Mouse (Mus musculus): ENCODE results near the gene Rere. TPM values are rescaled to one million over a fixed set of nuclear protein-coding genes. Genes with fewer than 3 reads are reported as not detected.
A peak's percentile ranks its signal among the peaks of the same experiment; 100 is the strongest.
"Not testable (repeated sequence)": the region's sequence is repeated elsewhere in the genome, so short reads cannot be mapped to it uniquely, and the experiment has no call there.

Rere gene
- polyA plus RNA-seq, 1 experiment from 2014 or later = 22.2 TPM

DNA sequence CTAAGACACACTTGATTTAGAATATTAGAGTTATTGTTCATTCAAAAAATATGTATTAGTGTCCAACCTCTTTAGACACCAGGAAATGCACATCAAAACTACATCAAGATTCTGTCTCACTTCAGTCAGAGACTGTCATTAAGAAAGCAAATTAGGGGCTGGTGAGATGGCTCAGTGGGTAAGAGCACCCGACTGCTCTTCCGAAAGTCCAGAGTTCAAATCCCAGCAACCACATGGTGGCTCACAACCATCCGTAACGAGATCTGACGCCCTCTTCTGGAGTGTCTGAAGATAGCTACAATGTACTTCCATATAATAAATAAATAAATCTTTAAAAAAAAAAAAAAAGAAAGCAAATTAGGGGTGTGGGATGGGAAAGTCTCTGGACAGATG, 212.5 kb downstream of the Rere start:
- WGBS = 71% methylated on average over 2 of the region's 5 CpGs
- H3K4me2 ChIP-seq (ENCODE audit: low read depth, low read length); H3K36me3 ChIP-seq (ENCODE audit: control insufficient read depth, insufficient read depth, low read length); H3K9ac ChIP-seq (ENCODE audit: low read depth, low read length); H3K9me3 ChIP-seq (ENCODE audit: control insufficient read depth, low read length); H3K27me3 ChIP-seq (replicated peaks; ENCODE audit: control insufficient read depth, insufficient read depth, low read length); H3K4me3 ChIP-seq (ENCODE audit: low read length): not testable (repeated sequence)
- peak; percentile 64 for ATAC-seq
- peak overlapping the region; percentile 72 for H3K27ac ChIP-seq (ENCODE audit: low read length)
- peaks cover 21% of the 10 kb centered on the region for H3K4me1 ChIP-seq (ENCODE audit: control insufficient read depth, insufficient read depth, low read length)

DNA sequence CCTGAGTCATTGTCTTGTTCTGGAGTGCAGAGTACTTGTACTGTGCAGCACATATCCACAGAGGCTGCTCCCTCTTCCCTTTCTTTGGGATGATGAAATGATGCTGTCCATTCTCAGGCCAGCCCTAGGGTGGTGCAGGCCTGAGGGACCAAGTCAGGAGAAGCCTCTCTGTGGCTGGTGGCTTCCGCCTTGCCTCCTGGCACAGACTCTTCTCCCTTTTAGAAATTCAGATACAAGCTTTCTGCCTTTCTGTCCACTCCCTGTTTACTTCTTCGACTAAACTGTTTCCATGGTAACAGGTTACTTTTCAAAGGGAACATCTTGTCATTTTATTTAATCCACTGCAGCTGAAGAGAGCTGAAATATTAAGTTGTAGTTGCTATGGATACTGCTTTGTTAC, 214.1 kb downstream of the Rere start:
- H3K27me3 ChIP-seq (replicated peaks; ENCODE audit: control insufficient read depth, insufficient read depth, low read length) = no peaks in the 10 kb centered on the region
- 63% methylated on average over 2 of the region's 2 CpGs for WGBS
- peaks cover 13% of the 10 kb centered on the region; the same call in 1 of the 2 replicates for H3K4me1 ChIP-seq (ENCODE audit: control insufficient read depth, insufficient read depth, low read length)
- no peak overlapping the region for H3K4me2 ChIP-seq (ENCODE audit: low read depth, low read length)
- no peaks in the 10 kb centered on the region for H3K36me3 ChIP-seq (ENCODE audit: control insufficient read depth, insufficient read depth, low read length)
- ATAC-seq = no peak
- H3K4me3 ChIP-seq (ENCODE audit: low read length) = no peak overlapping the region
- H3K9me3 ChIP-seq (ENCODE audit: control insufficient read depth, low read length) = no peaks in the 10 kb centered on the region
- no peak overlapping the region for H3K27ac ChIP-seq (ENCODE audit: low read length)
- H3K9ac ChIP-seq (ENCODE audit: low read depth, low read length) = no peak overlapping the region

- H3K36me3 ChIP-seq (ENCODE audit: control insufficient read depth, insufficient read depth, low read length) = peaks cover 18% of the 10 kb centered on the region
- ATAC-seq = peak; percentile 81
- no peaks in the 10 kb centered on the region for H3K27me3 ChIP-seq (replicated peaks; ENCODE audit: control insufficient read depth, insufficient read depth, low read length)
- H3K27ac ChIP-seq (ENCODE audit: low read length) = no peak overlapping the region
- no peak overlapping the region for H3K4me2 ChIP-seq (ENCODE audit: low read depth, low read length)
- 86% methylated on average over 11 of the region's 11 CpGs for WGBS
- H3K9ac ChIP-seq (ENCODE audit: low read depth, low read length) = no peak overlapping the region
- no peaks in the 10 kb centered on the region for H3K4me1 ChIP-seq (ENCODE audit: control insufficient read depth, insufficient read depth, low read length)
- no peak overlapping the region for H3K4me3 ChIP-seq (ENCODE audit: low read length)
- no peaks in the 10 kb centered on the region for H3K9me3 ChIP-seq (ENCODE audit: control insufficient read depth, low read length)
Measured at GRCm38 (mm10) chr4:150504304-150505021, 223.0 kb downstream of the Rere start.

- 79% methylated on average over 3 of the region's 3 CpGs for WGBS
- Histone ChIP-seq H3K36me3 (ENCODE audit: control insufficient read depth, insufficient read depth, low read length) (peaks cover 14% of the 10 kb centered on the region; the same call in 1 of the 2 replicates), H3K9me3 (ENCODE audit: control insufficient read depth, low read length) (no peaks in the 10 kb centered on the region), H3K4me1 (ENCODE audit: control insufficient read depth, insufficient read depth, low read length) (no peaks in the 10 kb centered on the region), H3K27me3 (replicated peaks; ENCODE audit: control insufficient read depth, insufficient read depth, low read length) (no peaks in the 10 kb centered on the region), H3K27ac (ENCODE audit: low read length) (no peak overlapping the region), H3K4me3 (ENCODE audit: low read length) (no peak overlapping the region), H3K4me2 (ENCODE audit: low read depth, low read length) (no peak overlapping the region), H3K9ac (ENCODE audit: low read depth, low read length) (no peak overlapping the region)
- ATAC-seq = no peak
Measured at GRCm38 (mm10) chr4:150509026-150509712, 227.7 kb downstream of the Rere start.

GRCm38 (mm10) chr4:150510036-150510435, 228.6 kb downstream of the Rere start:
- no peak for ATAC-seq
- H3K9ac ChIP-seq (ENCODE audit: low read depth, low read length) = no peak overlapping the region
- no peak overlapping the region for H3K4me3 ChIP-seq (ENCODE audit: low read length)
- no peak overlapping the region for H3K27ac ChIP-seq (ENCODE audit: low read length)
- no peaks in the 10 kb centered on the region for H3K4me1 ChIP-seq (ENCODE audit: control insufficient read depth, insufficient read depth, low read length)
- peaks cover 14% of the 10 kb centered on the region; the same call in 1 of the 2 replicates for H3K36me3 ChIP-seq (ENCODE audit: control insufficient read depth, insufficient read depth, low read length)
- 84% methylated on average over 2 of the region's 2 CpGs for WGBS
- no peaks in the 10 kb centered on the region for H3K27me3 ChIP-seq (replicated peaks; ENCODE audit: control insufficient read depth, insufficient read depth, low read length)
- no peak overlapping the region for H3K4me2 ChIP-seq (ENCODE audit: low read depth, low read length)
- H3K9me3 ChIP-seq (ENCODE audit: control insufficient read depth, low read length) = no peaks in the 10 kb centered on the region

GRCm38 (mm10) chr4:150513387-150513786, 231.9 kb downstream of the Rere start:
- peaks cover 12% of the 10 kb centered on the region; the same call in 1 of the 2 replicates for H3K4me1 ChIP-seq (ENCODE audit: control insufficient read depth, insufficient read depth, low read length)
- H3K9ac ChIP-seq (ENCODE audit: low read depth, low read length); H3K4me3 ChIP-seq (ENCODE audit: low read length); H3K27ac ChIP-seq (ENCODE audit: low read length); H3K27me3 ChIP-seq (replicated peaks; ENCODE audit: control insufficient read depth, insufficient read depth, low read length); ATAC-seq; H3K9me3 ChIP-seq (ENCODE audit: control insufficient read depth, low read length); H3K4me2 ChIP-seq (ENCODE audit: low read depth, low read length): not testable (repeated sequence)
- 83% methylated on average over 4 of the region's 6 CpGs for WGBS
- peaks cover 14% of the 10 kb centered on the region; the same call in 1 of the 2 replicates for H3K36me3 ChIP-seq (ENCODE audit: control insufficient read depth, insufficient read depth, low read length)

DNA sequence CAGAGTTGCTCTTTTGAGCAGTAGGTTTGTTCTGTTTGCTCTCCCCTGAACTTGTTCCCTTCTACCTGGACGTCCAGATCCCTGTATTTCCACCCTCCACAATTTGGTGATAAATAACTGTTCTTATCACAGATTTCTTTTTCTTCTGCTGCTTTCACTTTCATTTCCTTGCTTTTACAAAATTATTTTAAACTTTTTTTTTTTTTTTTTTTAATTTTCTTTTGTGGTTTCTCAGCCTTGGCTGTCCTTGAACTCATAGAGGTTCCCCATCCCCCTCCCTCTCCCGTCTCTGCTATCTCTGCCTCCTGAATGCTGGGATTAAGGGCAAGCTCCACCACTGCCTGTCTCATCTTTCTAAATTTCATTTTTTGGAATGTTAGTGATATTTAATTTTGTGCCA, 234.8 kb downstream of the Rere start:
- Histone ChIP-seq H3K36me3 (ENCODE audit: control insufficient read depth, insufficient read depth, low read length) (no peaks in the 10 kb centered on the region; the same call in 1 of the 2 replicates), H3K9me3 (ENCODE audit: control insufficient read depth, low read length) (no peaks in the 10 kb centered on the region), H3K4me3 (ENCODE audit: low read length) (no peak overlapping the region), H3K27me3 (replicated peaks; ENCODE audit: control insufficient read depth, insufficient read depth, low read length) (no peaks in the 10 kb centered on the region), H3K27ac (ENCODE audit: low read length) (no peak overlapping the region), H3K4me1 (ENCODE audit: control insufficient read depth, insufficient read depth, low read length) (peaks cover 16% of the 10 kb centered on the region; the same call in 1 of the 2 replicates), H3K9ac (ENCODE audit: low read depth, low read length) (no peak overlapping the region), H3K4me2 (ENCODE audit: low read depth, low read length) (no peak overlapping the region)
- ATAC-seq = no peak
- 44% methylated on average over 2 of the region's 2 CpGs for WGBS

GRCm38 (mm10) chr4:150517381-150517780, 235.9 kb downstream of the Rere start:
- Histone ChIP-seq H3K4me1 (ENCODE audit: control insufficient read depth, insufficient read depth, low read length) (peaks cover 16% of the 10 kb centered on the region; the same call in 1 of the 2 replicates), H3K9me3 (ENCODE audit: control insufficient read depth, low read length) (no peaks in the 10 kb centered on the region), H3K27me3 (replicated peaks; ENCODE audit: control insufficient read depth, insufficient read depth, low read length) (no peaks in the 10 kb centered on the region), H3K27ac (ENCODE audit: low read length) (peak overlapping the region; percentile 14), H3K4me2 (ENCODE audit: low read depth, low read length) (no peak overlapping the region), H3K36me3 (ENCODE audit: control insufficient read depth, insufficient read depth, low read length) (no peaks in the 10 kb centered on the region; the same call in 1 of the 2 replicates), H3K4me3 (ENCODE audit: low read length) (no peak overlapping the region), H3K9ac (ENCODE audit: low read depth, low read length) (no peak overlapping the region)
- WGBS = 28% methylated on average over 4 of the region's 4 CpGs
- ATAC-seq = peak; percentile 88

GRCm38 (mm10) chr4:150518826-150519225, 237.4 kb downstream of the Rere start:
- Histone ChIP-seq H3K9ac (ENCODE audit: low read depth, low read length) (no peak overlapping the region), H3K36me3 (ENCODE audit: control insufficient read depth, insufficient read depth, low read length) (no peaks in the 10 kb centered on the region; the same call in 1 of the 2 replicates), H3K4me1 (ENCODE audit: control insufficient read depth, insufficient read depth, low read length) (peaks cover 16% of the 10 kb centered on the region; the same call in 1 of the 2 replicates), H3K4me3 (ENCODE audit: low read length) (no peak overlapping the region), H3K27me3 (replicated peaks; ENCODE audit: control insufficient read depth, insufficient read depth, low read length) (no peaks in the 10 kb centered on the region), H3K27ac (ENCODE audit: low read length) (peak overlapping the region; percentile 20; the same call in 1 of the 2 replicates), H3K9me3 (ENCODE audit: control insufficient read depth, low read length) (no peaks in the 10 kb centered on the region), H3K4me2 (ENCODE audit: low read depth, low read length) (no peak overlapping the region)
- peak; percentile 96 for ATAC-seq
- WGBS = 73% methylated on average over 5 of the region's 5 CpGs

All from intestine, embryonic 16.5 days (tissue).